Mouse (Mus musculus) CH12.LX (cell line): Measurements from ENCODE around the gene Rpusd3.

Experiments used
- CTCF ChIP-seq, 2 experiments: IDR thresholded peaks in 1 of 2; conservative IDR thresholded peaks in 1 of 2; 2 replicates each; pipeline ENCODE4 v1.5.1; 2011 to 2012; ENCODE audit warnings: low read depth in 2 of 2, low read length in 2 of 2, improper control_type of control experiment in 1 of 2, inconsistent platforms in 1 of 2, mild to moderate bottlenecking in 1 of 2, moderate library complexity in 1 of 2
- E2F4 ChIP-seq: IDR thresholded peaks from 2 replicates; pipeline ENCODE4 v1.6.1; 2011; ENCODE audit warnings: low read depth, low read length, improper control_type of control experiment; ENCODE audit not compliant: insufficient replicate concordance
- ELF1 ChIP-seq: IDR thresholded peaks from 2 replicates; pipeline ENCODE4 v1.6.1; 2014; ENCODE audit warnings: low read depth, mild to moderate bottlenecking, inconsistent platforms, low read length, improper control_type of control experiment
- EP300 ChIP-seq: IDR thresholded peaks from 2 replicates; pipeline ENCODE4 v1.6.1; 2011; ENCODE audit warnings: low read length, improper control_type of control experiment
- KAT2A ChIP-seq: IDR thresholded peaks from 2 replicates; pipeline ENCODE4 v1.6.1; 2012; ENCODE audit warnings: low read length, improper control_type of control experiment, inconsistent platforms; ENCODE audit not compliant: insufficient replicate concordance
- MAX ChIP-seq: IDR thresholded peaks from 2 replicates; pipeline ENCODE4 v1.6.1; 2011; ENCODE audit warnings: low read length, improper control_type of control experiment
- POLR2A ChIP-seq: IDR thresholded peaks from 2 replicates; pipeline ENCODE4 v1.6.1; 2011; ENCODE audit warnings: low read depth, mild to moderate bottlenecking, improper control_type of control experiment, low read length
- RAD21 ChIP-seq: IDR thresholded peaks from 2 replicates; pipeline ENCODE4 v1.6.1; 2011; ENCODE audit warnings: low read depth, mild to moderate bottlenecking, low read length, improper control_type of control experiment, moderate library complexity
- SMC3 ChIP-seq: IDR thresholded peaks from 2 replicates; pipeline ENCODE4 v1.6.1; 2011; ENCODE audit warnings: low read depth, low read length, improper control_type of control experiment
- TBP ChIP-seq: conservative IDR thresholded peaks from 2 replicates; pipeline ENCODE4 v1.6.1; 2011; ENCODE audit warnings: low read depth, low read length, improper control_type of control experiment
- TCF12 ChIP-seq: IDR thresholded peaks from 2 replicates; pipeline ENCODE4 v1.6.1; 2014; ENCODE audit warnings: low read depth, mild to moderate bottlenecking, inconsistent platforms, low read length, improper control_type of control experiment
- ZKSCAN1 ChIP-seq: IDR thresholded peaks from 2 replicates; pipeline ENCODE4 v1.6.1; 2012; ENCODE audit warnings: low read depth, inconsistent platforms, low read length, improper control_type of control experiment, borderline replicate concordance

- TF ChIP-seq TBP = no peak
- no peak for TF ChIP-seq MAX
- no peak for TF ChIP-seq EP300
- TF ChIP-seq KAT2A = no peak
- no peak for TF ChIP-seq CTCF (conservative IDR thresholded peaks at IDR 0.05 in 1 of 2, IDR thresholded peaks at IDR 0.05 in 1 of 2; ENCODE audit: low read depth in 2 of 2, low read length in 2 of 2)
- TF ChIP-seq E2F4 = no peak
- TF ChIP-seq ELF1 = no peak
- TF ChIP-seq RAD21 = no peak
- TF ChIP-seq POLR2A = no peak
- no peak for TF ChIP-seq SMC3
- TF ChIP-seq TCF12 = no peak
- no peak for TF ChIP-seq ZKSCAN1
Measured at GRCm38 (mm10) chr6:113368577-113368976, 50.6 kb downstream of the Rpusd3 start.
